Mouse (Mus musculus): ENCODE measurements at regions not wholly inside any gene's neighbourhood (a gene's known extent, or its start where the extent isn't known, plus 50 kb on each side); places are given as distances from the start of the nearest gene placed in this dataset.

DNA sequence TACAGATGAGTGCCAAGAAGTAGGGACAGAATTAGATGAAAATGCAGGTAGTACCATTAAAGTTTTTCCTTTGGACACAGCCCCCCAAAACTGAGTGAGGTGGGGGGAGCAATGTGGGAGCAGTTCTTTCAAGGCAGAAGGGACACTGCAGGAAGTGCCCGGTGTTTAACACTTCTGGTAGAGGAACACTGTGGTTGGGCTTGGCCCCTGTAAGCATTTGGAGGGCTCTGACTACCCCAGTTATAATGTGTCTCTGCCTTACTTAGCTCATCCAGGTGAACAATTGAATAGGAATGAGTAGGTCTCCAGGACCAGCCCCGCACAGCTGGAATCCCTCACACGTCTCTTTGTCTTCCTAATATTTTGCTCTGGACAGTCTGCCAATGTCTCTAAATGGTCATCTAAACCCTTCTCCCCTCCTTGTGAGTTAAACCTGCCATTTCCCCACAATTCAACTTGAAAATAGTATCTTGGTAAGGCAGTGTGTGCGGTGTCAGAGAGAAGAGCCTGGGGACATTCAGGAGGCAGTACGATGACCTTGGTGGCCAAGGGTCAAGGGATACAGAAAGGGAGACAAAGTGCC is 80.7 kb upstream of the Atl2 start:
- TF ChIP-seq ZNF384 (IDR thresholded peaks at IDR 0.05; ENCODE audit: low read depth, low read length): no peak
- TF ChIP-seq CHD2 (IDR thresholded peaks at IDR 0.05; ENCODE audit: low read depth, low read length): no peak
- TF ChIP-seq ZC3H11A (IDR thresholded peaks at IDR 0.05; ENCODE audit: borderline replicate concordance, low read depth, low read length): no peak
- no peak for TF ChIP-seq MAFK (IDR thresholded peaks at IDR 0.05; ENCODE audit: insufficient read depth, low read depth, low read length)
- TF ChIP-seq HCFC1 (IDR thresholded peaks at IDR 0.05; ENCODE audit: borderline replicate concordance, insufficient read depth, low read length): no peak
